In the genomic region with DNA sequence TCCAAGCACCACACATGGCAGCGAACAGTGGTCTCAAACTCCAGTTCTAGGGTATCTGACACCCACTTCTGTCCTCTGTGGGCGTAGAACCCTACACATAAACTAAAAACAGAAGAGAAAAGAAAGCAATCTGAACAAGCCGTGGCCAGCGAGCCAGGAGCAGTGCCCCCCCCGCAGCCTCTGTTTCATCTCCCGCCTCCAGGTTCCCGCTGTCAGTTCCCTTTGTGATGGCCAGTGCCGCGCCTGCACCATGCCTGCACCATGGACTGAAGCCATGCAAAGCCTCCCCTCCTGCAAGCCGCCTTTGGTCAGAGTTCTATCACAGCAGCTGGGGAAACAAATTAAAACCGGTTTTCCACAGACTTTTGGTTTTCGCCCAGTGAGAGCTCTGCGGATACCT, we compare ENCODE assay signal across 15 mouse cellular contexts.
A peak's percentile ranks its signal among the peaks of the same experiment; 100 is the strongest.
DNase-seq lines count a peak whose midpoint lies in the region; ATAC-seq and TF ChIP-seq lines count a peak whose summit lies in the region.
"Had no signal": no experiment of that assay in that cellular context is flagged by ENCODE, and none has a peak within 500 bp of the region (broad histone marks: within the 10 kb centered on the region; RNA-seq: fewer than 3 reads in every experiment).

No protein-coding gene starts in this region.

- H3K9ac ChIP-seq in lung, embryonic 16.5 days (ENCODE audit: low read length) = peak overlapping the region; percentile 5; the same call in 1 of the 2 replicates
- H3K9ac ChIP-seq in forebrain, embryonic 15.5 days (replicated peaks) = 0 out of 2 replicates have a peak overlapping the region, but pooled peaks have one; percentile 17
- no peak overlapping the region for H3K9ac ChIP-seq in limb, embryonic 13.5 days
- H3K9ac ChIP-seq: embryonic facial prominence, embryonic 15.5 days; liver, embryonic 13.5 days had no signal

- ATAC-seq in lung, embryonic 16.5 days (ENCODE audit: low read depth) = no peak
- no peak for ATAC-seq in forebrain, embryonic 15.5 days (replicated peaks)
- ATAC-seq in limb, embryonic 13.5 days (ENCODE audit: low FRiP score, low read depth) = no peak
- ATAC-seq: intestine, embryonic 16.5 days had no signal

- 27% methylated on average over 13 of the region's 13 CpGs for WGBS in cerebellum, adult 2 months
- WGBS in lung, embryonic 16.5 days = 67% methylated on average over 13 of the region's 13 CpGs
- WGBS in forebrain, embryonic 15.5 days = 25% methylated on average over 13 of the region's 13 CpGs
- 52% methylated on average over 13 of the region's 13 CpGs for WGBS in limb, embryonic 13.5 days

- H3K4me1 ChIP-seq in cerebellum, adult 2 months (ENCODE audit: control insufficient read depth, insufficient read depth, low read length) = peaks cover 51% of the 10 kb centered on the region
- H3K4me1 ChIP-seq in lung, embryonic 16.5 days (replicated peaks; ENCODE audit: control insufficient read depth, insufficient read depth, low read length) = peaks cover 31% of the 10 kb centered on the region
- H3K4me1 ChIP-seq in forebrain, embryonic 15.5 days = peaks cover 54% of the 10 kb centered on the region
- H3K4me1 ChIP-seq in limb, embryonic 13.5 days = peaks cover 51% of the 10 kb centered on the region

- no peak for TF ChIP-seq POLR2A in cerebellum, adult 2 months (IDR thresholded peaks at IDR 0.05; ENCODE audit: borderline replicate concordance, insufficient read depth, low read length)

- no peak for TF ChIP-seq CTCF in cerebellum, adult 2 months (IDR thresholded peaks at IDR 0.05; ENCODE audit: borderline replicate concordance, insufficient read depth, low read depth, low read length)

- H3K9me3 ChIP-seq in lung, embryonic 16.5 days (ENCODE audit: control insufficient read depth, low read length) = no peaks in the 10 kb centered on the region
- H3K9me3 ChIP-seq in forebrain, embryonic 15.5 days = no peaks in the 10 kb centered on the region
- H3K9me3 ChIP-seq in limb, embryonic 13.5 days = no peaks in the 10 kb centered on the region
- H3K9me3 ChIP-seq: embryonic facial prominence, embryonic 15.5 days; liver, embryonic 13.5 days had no signal

- no peak overlapping the region for H3K4me3 ChIP-seq in cerebellum, adult 2 months (replicated peaks; ENCODE audit: insufficient read depth, low read depth, low read length)
- H3K4me3 ChIP-seq in lung, embryonic 16.5 days (ENCODE audit: low read length) = no peak overlapping the region
- no peak overlapping the region for H3K4me3 ChIP-seq in forebrain, embryonic 15.5 days
- H3K4me3 ChIP-seq in limb, embryonic 13.5 days = no peak overlapping the region
- H3K4me3 ChIP-seq: embryonic facial prominence, embryonic 15.5 days; liver, embryonic 13.5 days; myocyte had no signal

- no peaks in the 10 kb centered on the region for H3K27me3 ChIP-seq in cerebellum, adult 2 months (ENCODE audit: control insufficient read depth, insufficient read depth, low read length)
- H3K27me3 ChIP-seq in lung, embryonic 16.5 days (ENCODE audit: control insufficient read depth, insufficient read depth, low read depth, low read length) = no peaks in the 10 kb centered on the region
- H3K27me3 ChIP-seq in forebrain, embryonic 15.5 days = no peaks in the 10 kb centered on the region
- H3K27me3 ChIP-seq in limb, embryonic 13.5 days = no peaks in the 10 kb centered on the region
- H3K27me3 ChIP-seq: embryonic facial prominence, embryonic 15.5 days; liver, embryonic 13.5 days had no signal

- DNase-seq in cerebellum, adult 2 months = peak in 1 of 2 experiments; percentile 41
- DNase-seq in cerebellum, adult 18-20 months = no peak
- DNase-seq in lung, postnatal 4 days = no peak
- no peak for DNase-seq in right cerebral cortex, postnatal 4 days
- no peak for DNase-seq in layer of hippocampus, adult 18-20 months (ENCODE audit: low spot score in 2 of 2)
- DNase-seq: adrenal gland, postnatal 10 days; kidney, postnatal 36 days; liver, embryonic 13.5 days; lung, postnatal 36 days had no signal

- no peak overlapping the region for H3K4me2 ChIP-seq in lung, embryonic 16.5 days (ENCODE audit: low read depth, low read length)
- H3K4me2 ChIP-seq in forebrain, embryonic 15.5 days (replicated peaks) = no peak overlapping the region
- no peak overlapping the region for H3K4me2 ChIP-seq in limb, embryonic 13.5 days (replicated peaks)
- H3K4me2 ChIP-seq: embryonic facial prominence, embryonic 15.5 days; liver, embryonic 13.5 days had no signal

- H3K36me3 ChIP-seq in lung, embryonic 16.5 days (ENCODE audit: control insufficient read depth, insufficient read depth, low read length) = no peaks in the 10 kb centered on the region
- H3K36me3 ChIP-seq in forebrain, embryonic 15.5 days = no peaks in the 10 kb centered on the region
- H3K36me3 ChIP-seq in limb, embryonic 13.5 days = no peaks in the 10 kb centered on the region
- H3K36me3 ChIP-seq: embryonic facial prominence, embryonic 15.5 days; liver, embryonic 13.5 days had no signal

- peak overlapping the region; percentile 77 for H3K27ac ChIP-seq in cerebellum, adult 2 months (ENCODE audit: insufficient read depth, low read length)
- H3K27ac ChIP-seq in lung, embryonic 16.5 days (ENCODE audit: low read length) = no peak overlapping the region
- H3K27ac ChIP-seq in forebrain, embryonic 15.5 days (replicated peaks) = peak overlapping the region; percentile 95
- H3K27ac ChIP-seq in limb, embryonic 13.5 days = 0 out of 2 replicates have a peak overlapping the region, but pooled peaks have one; percentile 22
- H3K27ac ChIP-seq: embryonic facial prominence, embryonic 15.5 days; liver, embryonic 13.5 days had no signal
